Mouse (Mus musculus) C2C12 (cell line): ENCODE data around the gene H2-M10.3. TPM values are rescaled to one million over a fixed set of nuclear protein-coding genes. Genes with fewer than 3 reads are reported as not detected.
A peak's percentile ranks its signal among the peaks of the same experiment; 100 is the strongest.

ENCODE experiments used
- H3K27me3 ChIP-seq: one replicate; pipeline ENCODE4 v1.6.1; 2011; ENCODE audit not compliant: control insufficient read depth, insufficient read depth, insufficient read length
- H3K36me3 ChIP-seq: one replicate; pipeline ENCODE4 v1.6.1; 2011; ENCODE audit not compliant: control insufficient read depth, insufficient read depth
- H3K4me3 ChIP-seq: one replicate; pipeline ENCODE4 v1.5.1; 2011; ENCODE audit warnings: mild to moderate bottlenecking, control low read depth; ENCODE audit not compliant: poor library complexity, insufficient read depth, severe bottlenecking
- H3K79me2 ChIP-seq: one replicate; pipeline ENCODE4 v1.6.1; 2011; ENCODE audit not compliant: control insufficient read depth, insufficient read depth
- H3K79me3 ChIP-seq: one replicate; pipeline ENCODE4 v1.6.1; 2011; ENCODE audit warnings: low read depth, control low read depth
- H3ac ChIP-seq: one replicate; pipeline ENCODE3; 2011; ENCODE audit warnings: low read depth; ENCODE audit not compliant: control insufficient read depth, insufficient read length
- CEBPB ChIP-seq: IDR thresholded peaks from one replicate; pipeline ENCODE4 v1.6.1; 2011; ENCODE audit warnings: low read depth, mild to moderate bottlenecking, control low read depth, moderate library complexity
- CTCF ChIP-seq: IDR thresholded peaks from one replicate; pipeline ENCODE4 v1.5.1; 2011; ENCODE audit not compliant: control insufficient read depth, insufficient read depth, insufficient read length
- FOSL1 ChIP-seq: IDR thresholded peaks from one replicate; pipeline ENCODE4 v1.8.0; 2011; ENCODE audit warnings: mild to moderate bottlenecking, low read length; ENCODE audit not compliant: poor library complexity, insufficient read depth, severe bottlenecking
- MAX ChIP-seq: IDR thresholded peaks from one replicate; pipeline ENCODE4 v1.6.1; 2011; ENCODE audit warnings: mild to moderate bottlenecking, control low read depth
- MYOD1 ChIP-seq: IDR thresholded peaks from one replicate; pipeline ENCODE4 v1.6.1; 2011; ENCODE audit warnings: low read depth; ENCODE audit not compliant: control insufficient read depth, insufficient read length
- MYOG ChIP-seq: IDR thresholded peaks from one replicate; pipeline ENCODE4 v1.6.1; 2011; ENCODE audit not compliant: control insufficient read depth, insufficient read length; ENCODE audit errors: extremely low read depth
- USF1 ChIP-seq: IDR thresholded peaks from one replicate; pipeline ENCODE4 v1.6.1; 2011; ENCODE audit warnings: low read depth, mild to moderate bottlenecking, control low read depth, moderate library complexity
- polyA plus RNA-seq: library from polyadenylated mRNA; unstranded; fragments of >200 nt; fragmentation: generic; extraction: Trizol; gene quantifications from one replicate; pipeline ENCODE4 v1.2.1, GENCODE M21; 2012; ENCODE audit warnings: missing spikeins

H2-M10.3 gene
- polyA plus RNA-seq, 1 experiment = not detected

GRCm38 (mm10) chr17:36326055-36326454 lies 42.2 kb downstream of the H2-M10.3 start, which contains the start of gene H2-M10.1:
Gene H2-M10.1 (minus strand): TSS chr17:36326155.
- Histone ChIP-seq H3ac (no peak within 1 kb of the TSS), H3K27me3 (no peaks in the 10 kb centered on the region), H3K36me3 (no peaks in the 10 kb centered on the region), H3K79me3 (no peaks in the 10 kb centered on the region), H3K4me3 (no peak within 1 kb of the TSS), H3K79me2 (no peaks in the 10 kb centered on the region)
- TF ChIP-seq MYOG (no peak), MAX (no peak), FOSL1 (no peak), USF1 (no peak), CTCF (no peak), CEBPB (no peak), MYOD1 (no peak)

DNA sequence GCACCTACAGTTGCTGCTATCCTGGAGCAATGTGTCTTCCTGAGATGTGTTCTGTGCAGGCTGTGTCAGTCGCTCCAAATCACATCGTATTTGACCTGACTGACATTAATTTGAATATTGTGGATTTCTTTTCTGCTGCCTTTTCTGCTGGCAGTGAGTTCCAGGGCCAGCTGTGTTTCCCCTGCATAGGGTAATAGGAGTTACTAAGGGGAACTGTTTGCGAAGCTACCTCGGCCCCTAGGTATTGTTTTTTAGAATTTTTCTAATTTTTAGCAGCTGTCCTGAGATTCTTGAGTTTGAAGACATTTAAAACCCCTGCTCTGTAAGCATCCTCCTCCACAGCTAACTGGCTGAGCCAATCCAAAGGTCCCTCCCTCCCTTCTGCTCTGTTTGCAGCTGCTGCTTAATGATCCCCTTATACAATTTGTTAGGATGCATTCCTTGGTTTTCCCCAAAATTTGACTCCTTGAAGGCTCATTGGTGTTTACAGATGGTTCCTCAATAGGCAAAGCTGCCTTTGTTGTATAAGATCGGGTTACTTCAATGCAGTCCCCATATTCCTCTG lies 52.4 kb downstream of the H2-M10.3 start:
- Histone ChIP-seq H3K4me3 (no peak overlapping the region), H3K27me3 (no peaks in the 10 kb centered on the region), H3K36me3 (no peaks in the 10 kb centered on the region), H3ac (no peak overlapping the region), H3K79me3 (no peaks in the 10 kb centered on the region), H3K79me2 (no peaks in the 10 kb centered on the region)
- TF ChIP-seq USF1 (no peak), MYOD1 (no peak), FOSL1 (no peak), CEBPB (no peak), MAX (no peak), CTCF (no peak), MYOG (no peak)

GRCm38 (mm10) chr17:36315041-36315688 lies 53.1 kb downstream of the H2-M10.3 start:
- Histone ChIP-seq H3K79me3 (no peaks in the 10 kb centered on the region), H3K79me2 (no peaks in the 10 kb centered on the region), H3K4me3 (peak overlapping the region; percentile 28), H3ac (peak overlapping the region; percentile 45), H3K27me3 (no peaks in the 10 kb centered on the region), H3K36me3 (no peaks in the 10 kb centered on the region)
- TF ChIP-seq FOSL1 (no peak), MYOG (no peak), CTCF (no peak), USF1 (no peak), MYOD1 (no peak), MAX (no peak), CEBPB (no peak)

Other genes with a start within 250 kb of the H2-M10.3 start
- not detected for gene Gm19684, start 246.7 kb downstream of the H2-M10.3 start, polyA plus RNA-seq
- gene Gm7030, start 239.0 kb downstream of the H2-M10.3 start, polyA plus RNA-seq = not detected
- gene Gm8909, start 199.9 kb downstream of the H2-M10.3 start, polyA plus RNA-seq = not detected
- gene H2-T3, start 178.1 kb downstream of the H2-M10.3 start, polyA plus RNA-seq = not detected
- gene Rpp21, start 110.3 kb downstream of the H2-M10.3 start, polyA plus RNA-seq = 61.2 TPM
- 5.1 TPM for gene Trim39, start 96.2 kb downstream of the H2-M10.3 start, polyA plus RNA-seq
- not detected for gene H2-M10.2, start 81.9 kb downstream of the H2-M10.3 start, polyA plus RNA-seq
- not detected for gene H2-M10.1, start 42.3 kb downstream of the H2-M10.3 start, polyA plus RNA-seq
- not detected for gene H2-M10.4, start 93.9 kb upstream of the H2-M10.3 start, polyA plus RNA-seq
- not detected for gene H2-M11, start 178.7 kb upstream of the H2-M10.3 start, polyA plus RNA-seq